Mouse (Mus musculus): ENCODE measurements at regions not wholly inside any gene's neighbourhood (a gene's known extent, or its start where the extent isn't known, plus 50 kb on each side); places are given as distances from the start of the nearest gene placed in this dataset.

GRCm38 (mm10) chr14:31940900-31941299 is 87.9 kb upstream of the Galnt15 start:
- in situ Hi-C loops (cut with MboI; ENCODE audit: low pct_unique_long_range_greater_than_20kb in 1 of 2, low sequenced_read_pairs in 2 of 2, unreplicated experiment in 1 of 2) = loop anchor here in 1 of 2 experiments (10.0 kb wide), 1 partner anchor 146 kb away; no protein-coding TSS in a partner anchor

DNA sequence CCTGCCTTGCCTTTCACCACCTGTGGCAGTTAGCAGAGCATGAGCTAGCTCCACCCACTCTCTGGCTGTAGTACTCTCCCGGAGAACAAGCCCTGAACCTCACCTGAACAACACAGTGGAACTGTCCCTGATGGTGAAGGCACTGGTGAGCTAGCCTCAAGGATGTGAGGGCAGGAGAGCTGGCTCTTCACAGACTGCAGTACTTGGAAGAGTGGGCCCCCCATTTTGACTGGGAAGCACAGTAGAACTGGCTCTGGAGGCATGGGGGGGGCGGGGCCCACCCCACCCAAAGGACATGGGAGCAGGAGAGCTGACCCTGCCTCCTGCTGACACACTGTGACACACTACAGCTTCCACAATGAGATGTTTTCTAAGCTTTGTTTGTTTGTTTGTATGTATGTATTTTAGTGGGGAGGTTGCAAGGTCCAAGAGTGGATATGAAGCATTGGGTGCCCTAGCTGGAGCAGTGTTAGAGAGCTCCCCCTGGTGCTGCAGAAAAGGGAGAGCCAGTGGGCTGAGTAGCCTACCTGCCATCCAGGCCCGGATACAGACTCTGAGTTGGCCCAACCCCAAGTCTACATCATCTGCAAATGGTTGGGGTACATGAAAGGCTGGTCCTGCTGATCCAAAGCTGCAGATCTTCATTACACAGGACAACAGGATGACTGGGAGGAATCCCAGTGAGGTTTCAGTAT is 86.4 kb upstream of the Galnt15 start:
- in situ Hi-C loops (cut with MboI; ENCODE audit: low pct_unique_long_range_greater_than_20kb in 1 of 2, low sequenced_read_pairs in 2 of 2, unreplicated experiment in 1 of 2) = loop anchor here in 1 of 2 experiments (10.0 kb wide), 1 partner anchor 148 kb away; no protein-coding TSS in a partner anchor

DNA sequence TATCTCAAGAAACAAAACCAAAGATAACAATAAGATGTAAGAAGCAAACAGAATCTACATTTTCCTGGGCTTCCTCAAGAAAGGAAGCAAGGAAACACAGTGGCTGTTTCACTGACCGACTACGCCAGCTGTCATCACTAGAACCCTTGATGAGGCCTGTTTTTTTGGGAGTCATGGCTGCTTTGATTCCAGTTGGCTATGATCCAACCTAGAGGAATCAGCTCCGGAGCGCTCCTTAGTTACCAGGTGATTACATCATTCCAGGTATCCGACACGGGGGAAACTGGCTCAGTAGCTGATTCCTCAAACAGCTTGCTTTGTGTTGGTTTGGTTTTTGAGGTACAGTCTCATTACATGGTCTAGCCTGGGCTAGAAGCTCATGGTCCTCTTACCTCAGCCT is 84.1 kb upstream of the Galnt15 start:
- in situ Hi-C loops (cut with MboI; ENCODE audit: low pct_unique_long_range_greater_than_20kb in 1 of 2, low sequenced_read_pairs in 2 of 2, unreplicated experiment in 1 of 2) = loop anchor here in 1 of 2 experiments (10.0 kb wide), 1 partner anchor 150 kb away; no protein-coding TSS in a partner anchor

- in situ Hi-C loops (cut with MboI; ENCODE audit: low pct_unique_long_range_greater_than_20kb in 1 of 2, low sequenced_read_pairs in 2 of 2, unreplicated experiment in 1 of 2) = loop anchor here in 1 of 2 experiments (10.0 kb wide), 1 partner anchor 150 kb away; no protein-coding TSS in a partner anchor
These were observed 83.7 kb upstream of the Galnt15 start for GRCm38 (mm10) chr14:31945125-31945524.

DNA sequence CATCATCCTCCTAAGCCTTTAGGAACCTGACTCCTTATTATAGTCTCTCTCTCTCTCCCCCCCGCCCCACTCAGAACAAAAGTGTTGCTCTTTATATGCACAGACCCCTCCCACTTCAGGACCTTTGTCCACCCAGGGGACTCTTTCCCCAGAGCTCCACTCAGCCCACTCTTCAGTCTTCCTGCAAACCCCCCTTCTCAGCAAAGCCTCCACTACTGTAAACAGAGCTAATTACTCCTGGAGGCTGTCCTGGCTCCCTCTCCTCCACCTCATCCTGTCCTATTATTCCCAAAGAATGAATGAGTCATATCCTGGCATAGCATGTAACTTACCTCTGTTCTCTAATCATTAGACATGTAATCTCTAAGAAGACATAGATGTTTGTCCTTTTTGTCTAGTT is 82.8 kb upstream of the Galnt15 start:
- in situ Hi-C loops (cut with MboI; ENCODE audit: low pct_unique_long_range_greater_than_20kb in 1 of 2, low sequenced_read_pairs in 2 of 2, unreplicated experiment in 1 of 2) = loop anchor here in 1 of 2 experiments (10.0 kb wide), 1 partner anchor 151 kb away; no protein-coding TSS in a partner anchor

GRCm38 (mm10) chr14:31947246-31947645 is 81.5 kb upstream of the Galnt15 start:
- in situ Hi-C loops (cut with MboI; ENCODE audit: low pct_unique_long_range_greater_than_20kb in 1 of 2, low sequenced_read_pairs in 2 of 2, unreplicated experiment in 1 of 2) = loop anchor here in 1 of 2 experiments (10.0 kb wide), 1 partner anchor 152 kb away; no protein-coding TSS in a partner anchor

GRCm38 (mm10) chr14:31951894-31952293 is 76.9 kb upstream of the Galnt15 start:
- in situ Hi-C loops (cut with MboI; ENCODE audit: low pct_unique_long_range_greater_than_20kb in 1 of 2, low sequenced_read_pairs in 2 of 2, unreplicated experiment in 1 of 2) = loop anchor here (5.0 to 25.0 kb wide), 3 partner anchors 110 to 297 kb away; no protein-coding TSS in a partner anchor

DNA sequence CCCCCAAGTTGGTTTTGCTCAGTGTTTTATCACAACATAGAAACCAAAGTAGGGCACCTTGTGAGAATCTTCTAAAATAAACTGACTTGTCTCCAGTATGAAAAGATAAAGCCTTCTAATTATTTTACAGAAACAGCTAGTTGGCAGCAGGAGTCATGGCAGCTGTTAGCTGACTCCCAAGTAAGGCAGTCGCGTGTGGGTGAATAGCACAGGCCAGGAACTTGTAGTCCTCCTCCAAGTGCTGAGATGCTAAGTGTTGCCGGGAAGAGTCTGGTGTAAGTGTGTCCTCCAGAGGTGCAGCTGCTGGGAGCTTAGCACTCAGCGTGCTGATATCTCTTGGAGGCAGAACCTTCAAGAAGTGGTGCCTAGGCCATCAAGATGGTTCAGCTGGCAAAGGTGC is 75.0 kb upstream of the Galnt15 start:
- in situ Hi-C loops (cut with MboI; ENCODE audit: low pct_unique_long_range_greater_than_20kb in 1 of 2, low sequenced_read_pairs in 2 of 2, unreplicated experiment in 1 of 2) = loop anchor here (5.0 to 25.0 kb wide), 3 partner anchors 109 to 299 kb away; no protein-coding TSS in a partner anchor

DNA sequence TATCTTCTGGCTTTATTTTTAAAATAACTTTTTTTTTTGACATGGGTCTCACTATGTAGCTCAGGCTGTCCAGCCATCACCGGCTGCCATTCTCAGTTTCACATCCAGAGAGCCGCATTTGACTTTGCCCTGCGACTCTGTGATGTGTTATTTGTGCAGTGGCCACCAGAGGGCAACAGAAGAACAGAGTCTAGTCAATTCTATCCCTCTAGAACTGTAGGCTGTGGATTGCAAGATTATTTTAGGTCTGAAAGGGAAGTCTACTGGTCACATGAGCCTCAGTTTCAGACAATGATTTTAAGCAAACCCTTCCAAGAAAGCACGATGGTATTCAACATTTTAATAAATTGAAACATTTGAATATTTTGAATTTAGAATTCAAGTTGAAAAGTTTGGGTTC is 73.8 kb upstream of the Galnt15 start:
- in situ Hi-C loops (cut with MboI; ENCODE audit: low pct_unique_long_range_greater_than_20kb in 1 of 2, low sequenced_read_pairs in 2 of 2, unreplicated experiment in 1 of 2) = loop anchor here (5.0 to 25.0 kb wide), 4 partner anchors 72 to 300 kb away; partner anchors contain the start of gene Galnt15 (in 1 of the 2)

DNA sequence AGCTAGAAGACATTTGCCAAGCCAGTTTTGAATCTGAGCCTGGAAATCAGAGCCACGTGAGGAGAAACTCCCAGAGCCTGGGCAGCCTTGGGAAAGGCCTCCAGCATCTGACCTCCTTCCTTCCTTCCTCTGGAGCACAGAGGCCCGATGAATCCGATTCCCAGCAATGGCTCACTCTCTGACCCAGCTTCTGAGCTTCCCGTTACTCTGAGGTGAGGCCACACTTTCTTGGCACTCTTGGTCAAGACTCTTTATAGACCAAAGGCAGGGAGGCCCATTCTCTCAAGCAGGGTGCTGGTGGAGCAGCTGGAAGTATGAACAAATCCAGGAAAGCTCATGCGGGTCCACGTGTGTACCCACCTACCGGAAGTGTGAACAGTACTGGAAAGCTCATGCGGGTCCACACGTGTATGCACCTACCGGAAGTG is 71.6 kb upstream of the Galnt15 start:
- in situ Hi-C loops (cut with MboI; ENCODE audit: low pct_unique_long_range_greater_than_20kb in 1 of 2, low sequenced_read_pairs in 2 of 2, unreplicated experiment in 1 of 2) = loop anchor here (5.0 to 25.0 kb wide), 3 partner anchors 70 to 302 kb away; partner anchors contain the start of gene Galnt15 (in 1 of the 2)

GRCm38 (mm10) chr14:31960201-31960854 is 68.5 kb upstream of the Galnt15 start:
- in situ Hi-C loops (cut with MboI; ENCODE audit: low pct_unique_long_range_greater_than_20kb in 1 of 2, low sequenced_read_pairs in 2 of 2, unreplicated experiment in 1 of 2) = loop anchor here in 1 of 2 experiments (25.0 kb wide), 1 partner anchor 102 kb away; no protein-coding TSS in a partner anchor

DNA sequence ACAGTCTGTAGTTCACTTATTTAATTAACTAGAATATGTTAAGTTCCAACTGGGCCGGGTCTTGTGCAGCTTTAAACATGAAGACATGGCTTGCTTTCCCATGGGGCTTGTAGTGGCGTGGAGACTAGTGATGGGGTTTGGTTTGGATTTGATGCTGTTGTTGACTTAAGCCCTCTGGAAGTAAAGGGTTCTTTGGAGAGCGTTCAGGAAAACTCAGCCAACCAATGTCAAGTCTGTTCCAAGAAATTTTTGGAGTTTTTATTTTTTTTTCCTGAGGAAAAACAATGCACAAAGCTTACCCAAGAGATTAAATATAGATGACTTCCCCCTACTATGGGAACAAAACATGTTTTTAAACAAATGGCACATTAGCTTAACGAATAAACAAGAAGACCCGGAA is 67.3 kb upstream of the Galnt15 start:
- in situ Hi-C loops (cut with MboI; ENCODE audit: low pct_unique_long_range_greater_than_20kb in 1 of 2, low sequenced_read_pairs in 2 of 2, unreplicated experiment in 1 of 2) = loop anchor here in 1 of 2 experiments (25.0 kb wide), 1 partner anchor 101 kb away; no protein-coding TSS in a partner anchor

- in situ Hi-C loops (cut with MboI; ENCODE audit: low pct_unique_long_range_greater_than_20kb in 1 of 2, low sequenced_read_pairs in 2 of 2, unreplicated experiment in 1 of 2) = loop anchor here in 1 of 2 experiments (25.0 kb wide), 1 partner anchor 99 kb away; no protein-coding TSS in a partner anchor
These were observed 65.5 kb upstream of the Galnt15 start for GRCm38 (mm10) chr14:31963131-31963911.

GRCm38 (mm10) chr14:31964076-31964475 is 64.7 kb upstream of the Galnt15 start:
- in situ Hi-C loops (cut with MboI; ENCODE audit: low pct_unique_long_range_greater_than_20kb in 1 of 2, low sequenced_read_pairs in 2 of 2, unreplicated experiment in 1 of 2) = loop anchor here in 1 of 2 experiments (25.0 kb wide), 1 partner anchor 98 kb away; no protein-coding TSS in a partner anchor

DNA sequence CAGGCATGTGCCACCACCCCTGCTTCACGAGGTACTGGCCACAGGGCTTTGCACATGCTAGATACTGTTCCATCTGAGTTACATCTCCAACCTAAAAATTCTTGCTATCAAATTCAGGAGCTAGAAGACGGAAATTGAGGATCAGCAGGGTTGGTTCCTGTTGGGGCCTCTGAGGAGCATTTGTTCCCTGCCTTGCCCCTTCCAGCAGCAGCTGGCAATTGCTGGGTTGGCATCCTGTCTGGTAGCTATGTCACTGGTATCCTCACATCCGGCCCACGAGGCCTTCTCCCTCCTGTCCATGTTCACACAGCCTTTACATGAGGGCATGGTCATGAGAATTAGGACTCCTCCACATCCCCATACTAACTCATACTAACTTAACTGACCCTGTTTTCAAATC is 64.0 kb upstream of the Galnt15 start:
- in situ Hi-C loops (cut with MboI; ENCODE audit: low pct_unique_long_range_greater_than_20kb in 1 of 2, low sequenced_read_pairs in 2 of 2, unreplicated experiment in 1 of 2) = loop anchor here in 1 of 2 experiments (25.0 kb wide), 1 partner anchor 97 kb away; no protein-coding TSS in a partner anchor

GRCm38 (mm10) chr14:31969531-31969930 is 59.3 kb upstream of the Galnt15 start:
- in situ Hi-C loops (cut with MboI; ENCODE audit: low pct_unique_long_range_greater_than_20kb in 1 of 2, low sequenced_read_pairs in 2 of 2, unreplicated experiment in 1 of 2) = loop anchor here in 1 of 2 experiments (25.0 kb wide), 1 partner anchor 93 kb away; no protein-coding TSS in a partner anchor

DNA sequence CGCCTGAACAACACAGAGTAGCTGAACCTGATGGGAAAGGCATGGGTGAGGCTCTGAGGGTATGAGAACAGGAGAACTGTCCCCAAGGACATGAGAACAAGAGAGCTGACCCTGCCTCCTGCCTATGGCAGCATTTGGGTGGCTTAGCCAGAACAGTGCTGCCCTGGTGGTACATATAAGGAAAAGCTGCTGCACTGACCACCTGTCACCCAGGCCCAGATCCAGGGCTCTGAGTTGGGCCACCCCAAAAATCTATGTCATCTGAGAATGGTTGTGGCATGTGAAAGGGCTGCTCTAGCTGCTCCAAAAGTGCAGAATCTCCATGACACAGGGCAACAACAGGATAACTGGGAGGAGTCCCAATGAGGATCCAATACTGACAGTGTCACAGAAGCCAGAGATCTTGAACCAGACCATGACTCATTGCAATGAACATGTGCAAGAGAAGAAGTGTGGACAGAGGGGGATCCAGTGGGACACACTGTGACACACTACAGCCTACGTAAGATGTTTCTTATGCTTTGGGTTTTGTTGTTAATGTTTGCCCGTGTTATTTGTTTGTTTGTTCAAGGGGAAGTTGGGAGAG is 58.5 kb upstream of the Galnt15 start:
- in situ Hi-C loops (cut with MboI; ENCODE audit: low pct_unique_long_range_greater_than_20kb in 1 of 2, low sequenced_read_pairs in 2 of 2, unreplicated experiment in 1 of 2) = loop anchor here in 1 of 2 experiments (25.0 kb wide), 1 partner anchor 92 kb away; no protein-coding TSS in a partner anchor

Data from mouse embryonic stem cell (cell line).